Mouse (Mus musculus) cerebellum, adult 18-20 months (tissue): ENCODE results near the gene Tshr.
A peak's percentile ranks its signal among the peaks of the same experiment; 100 is the strongest.
"Not testable (repeated sequence)": the region's sequence is repeated elsewhere in the genome, so short reads cannot be mapped to it uniquely, and the experiment has no call there.

ENCODE experiments used
- DNase-seq, 2 experiments: peaks; one replicate each; pipeline ENCODE4 v3.0.0; 2021

The Tshr gene

GRCm38 (mm10) chr12:91384281-91385017 is at the start of gene Tshr, which contains the start of gene Cep128:
Tshr (plus strand) TSS chr12:91384563.
Cep128 (minus strand) TSS chr12:91384409.
- peak; percentile 91 to 97 for DNase-seq

GRCm38 (mm10) chr12:91338656-91339055 is 45.7 kb upstream of the Tshr start:
- not testable (repeated sequence) for DNase-seq

- DNase-seq, result no peak
Measured at GRCm38 (mm10) chr12:91353783-91354182, 30.6 kb upstream of the Tshr start.

GRCm38 (mm10) chr12:91369173-91369572 is 15.2 kb upstream of the Tshr start:
- no peak for DNase-seq

- peak in 1 of 2 experiments; percentile 5 for DNase-seq
Measured at GRCm38 (mm10) chr12:91383516-91384264, 673 bp upstream of the Tshr start.

GRCm38 (mm10) chr12:91400232-91401048 is 16.1 kb downstream of the Tshr start:
- DNase-seq, result peak; percentile 62 to 65

- no peak for DNase-seq
Measured at GRCm38 (mm10) chr12:91401049-91401352, 16.6 kb downstream of the Tshr start.

- no peak for DNase-seq
Measured at GRCm38 (mm10) chr12:91410306-91410705, 25.9 kb downstream of the Tshr start.

- no peak for DNase-seq
Measured at GRCm38 (mm10) chr12:91412461-91413182, 28.3 kb downstream of the Tshr start.

GRCm38 (mm10) chr12:91415112-91415511 is 30.7 kb downstream of the Tshr start:
- DNase-seq, result no peak

- DNase-seq, result no peak
Measured at GRCm38 (mm10) chr12:91416828-91417227, 32.5 kb downstream of the Tshr start.

GRCm38 (mm10) chr12:91418791-91419190 is 34.4 kb downstream of the Tshr start:
- DNase-seq, result peak; percentile 48 to 53

GRCm38 (mm10) chr12:91421272-91421671 is 36.9 kb downstream of the Tshr start:
- DNase-seq, result no peak

GRCm38 (mm10) chr12:91423125-91423820 is 38.9 kb downstream of the Tshr start:
- DNase-seq, result peak; percentile 14 to 15

- DNase-seq, result no peak
Measured at GRCm38 (mm10) chr12:91426499-91426898, 42.1 kb downstream of the Tshr start.

GRCm38 (mm10) chr12:91427129-91427528 is 42.8 kb downstream of the Tshr start:
- DNase-seq, result no peak

- no peak for DNase-seq
Measured at GRCm38 (mm10) chr12:91482195-91482733, 97.9 kb downstream of the Tshr start.

GRCm38 (mm10) chr12:91486342-91486741 is 102.0 kb downstream of the Tshr start:
- no peak for DNase-seq

GRCm38 (mm10) chr12:91488406-91488805 is 104.0 kb downstream of the Tshr start:
- no peak for DNase-seq

- no peak for DNase-seq
Measured at GRCm38 (mm10) chr12:91495497-91496225, 111.3 kb downstream of the Tshr start.

GRCm38 (mm10) chr12:91496226-91496558 is 111.8 kb downstream of the Tshr start:
- DNase-seq, result no peak
